Mouse (Mus musculus): ENCODE data around the gene Ndufa11. TPM values are rescaled to one million over a fixed set of nuclear protein-coding genes. Genes with fewer than 3 reads are reported as not detected.
A peak's percentile ranks its signal among the peaks of the same experiment; 100 is the strongest.

The Ndufa11 gene
- polyA plus RNA-seq, 1 experiment from 2014 or later: 323 TPM

GRCm38 (mm10) chr17:56753452-56753851 is 35.9 kb downstream of the Ndufa11 start:
- WGBS: 21% methylated on average over 15 of the region's 15 CpGs
- Histone ChIP-seq H3K9me3 (no peaks in the 10 kb centered on the region), H3K27ac (no peak overlapping the region), H3K4me1 (peaks cover 20% of the 10 kb centered on the region), H3K4me2 (no peak overlapping the region), H3K9ac (no peak overlapping the region), H3K4me3 (replicated peaks) (no peak overlapping the region), H3K27me3 (peaks cover 93% of the 10 kb centered on the region), H3K36me3 (replicated peaks) (no peaks in the 10 kb centered on the region)
- ATAC-seq (ENCODE audit: low FRiP score): no peak

DNA sequence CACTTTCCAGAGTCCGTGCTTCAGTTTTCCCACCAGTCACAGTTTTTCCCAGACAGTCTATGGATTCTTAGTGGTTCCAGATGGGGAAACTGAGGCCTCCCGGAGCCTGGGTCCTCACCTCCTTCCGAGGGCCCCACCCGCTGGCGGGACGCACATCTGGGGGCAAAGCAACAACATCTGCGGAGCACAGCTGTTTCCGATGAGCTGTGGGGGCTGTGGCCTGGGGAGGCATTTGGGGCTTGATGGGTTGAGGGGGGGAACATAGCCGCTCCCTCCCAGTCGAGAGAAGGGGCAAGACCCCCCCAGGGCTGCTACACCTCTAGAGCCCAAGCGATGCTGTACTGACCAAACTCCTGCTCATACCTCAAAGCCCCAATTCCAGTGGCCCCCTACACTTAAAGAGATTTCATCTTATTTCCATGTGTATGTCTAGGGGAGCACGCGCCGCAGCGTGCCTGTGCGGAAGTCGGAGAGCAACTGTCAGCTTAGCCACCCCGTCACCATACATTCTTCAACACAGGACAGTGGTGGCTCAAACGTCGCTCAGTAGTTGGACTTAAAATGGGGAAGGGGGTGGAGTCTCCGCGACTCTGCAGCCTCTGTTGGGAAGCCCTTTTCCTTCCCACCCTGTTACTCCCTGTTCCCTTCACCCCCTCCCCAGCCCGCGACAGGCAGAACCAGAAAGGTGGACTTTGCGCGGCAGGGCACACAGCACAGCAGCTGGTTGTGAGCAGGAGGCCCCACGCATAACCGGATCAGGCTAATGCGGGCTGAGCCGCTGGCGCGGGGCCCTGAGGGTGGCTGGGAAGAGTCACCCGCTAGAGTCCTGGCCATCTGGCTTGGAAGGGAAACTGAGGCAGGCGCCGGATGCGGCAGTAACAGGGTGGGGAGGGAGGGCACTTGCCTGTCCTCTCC is 37.0 kb downstream of the Ndufa11 start:
- peaks cover 24% of the 10 kb centered on the region for H3K4me1 ChIP-seq
- ATAC-seq (ENCODE audit: low FRiP score): no peak
- no peaks in the 10 kb centered on the region for H3K9me3 ChIP-seq

DNA sequence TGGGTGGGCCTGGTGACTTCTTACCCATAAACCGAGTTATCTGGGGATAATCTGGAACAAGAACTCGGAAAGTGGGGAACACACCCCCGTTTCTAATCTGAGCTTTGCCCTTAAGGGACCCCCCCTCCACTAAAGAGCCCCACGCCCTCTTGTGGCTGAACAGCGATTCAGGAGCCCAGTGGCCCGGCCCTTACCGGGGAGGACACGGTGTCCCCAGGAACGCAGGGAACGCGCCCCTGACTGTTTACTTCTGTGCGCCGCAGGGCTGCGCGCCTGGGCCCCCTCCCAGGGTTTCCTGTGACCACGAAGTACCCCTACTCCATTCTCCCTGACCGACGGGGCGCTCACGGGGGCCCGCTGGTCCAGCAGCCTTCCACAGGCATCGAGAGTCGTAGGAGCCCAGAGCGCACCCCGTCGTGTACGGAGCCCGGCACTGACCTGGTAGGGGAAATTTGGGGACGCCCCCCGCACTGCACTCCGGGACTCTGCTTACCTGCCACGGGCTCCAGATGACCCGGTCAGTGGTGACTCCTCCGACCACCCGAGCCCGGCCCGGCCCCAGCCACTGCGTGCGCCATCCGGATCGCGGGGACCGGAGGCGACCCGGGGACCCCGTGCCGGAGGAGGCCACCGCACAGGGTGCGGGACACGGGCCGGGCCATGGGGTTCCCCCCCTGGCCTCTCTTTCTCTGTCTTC is 39.3 kb downstream of the Ndufa11 start:
- H3K4me2 ChIP-seq: peak overlapping the region; percentile 93
- H3K27ac ChIP-seq: no peak overlapping the region
- H3K4me3 ChIP-seq (replicated peaks): peak overlapping the region; percentile 45
- H3K9ac ChIP-seq: peak overlapping the region; percentile 59
- H3K4me1 ChIP-seq: peaks cover 23% of the 10 kb centered on the region
- peak; percentile 9; the same call in 1 of the 2 replicates for ATAC-seq (ENCODE audit: low FRiP score)
- peaks cover 97% of the 10 kb centered on the region for H3K27me3 ChIP-seq
- H3K36me3 ChIP-seq (replicated peaks): no peaks in the 10 kb centered on the region
- WGBS: under 1% methylated on average over 51 of the region's 51 CpGs
- H3K9me3 ChIP-seq: no peaks in the 10 kb centered on the region

More for the DNA sequence above, 37.0 kb downstream of the Ndufa11 start:
- WGBS: 15% methylated on average over 36 of the region's 36 CpGs
- no peak overlapping the region for H3K9ac ChIP-seq
- no peak overlapping the region for H3K4me3 ChIP-seq (replicated peaks)
- no peak overlapping the region for H3K27ac ChIP-seq
- H3K4me2 ChIP-seq: no peak overlapping the region
- peaks cover 98% of the 10 kb centered on the region for H3K27me3 ChIP-seq
- no peaks in the 10 kb centered on the region for H3K36me3 ChIP-seq (replicated peaks)

DNA sequence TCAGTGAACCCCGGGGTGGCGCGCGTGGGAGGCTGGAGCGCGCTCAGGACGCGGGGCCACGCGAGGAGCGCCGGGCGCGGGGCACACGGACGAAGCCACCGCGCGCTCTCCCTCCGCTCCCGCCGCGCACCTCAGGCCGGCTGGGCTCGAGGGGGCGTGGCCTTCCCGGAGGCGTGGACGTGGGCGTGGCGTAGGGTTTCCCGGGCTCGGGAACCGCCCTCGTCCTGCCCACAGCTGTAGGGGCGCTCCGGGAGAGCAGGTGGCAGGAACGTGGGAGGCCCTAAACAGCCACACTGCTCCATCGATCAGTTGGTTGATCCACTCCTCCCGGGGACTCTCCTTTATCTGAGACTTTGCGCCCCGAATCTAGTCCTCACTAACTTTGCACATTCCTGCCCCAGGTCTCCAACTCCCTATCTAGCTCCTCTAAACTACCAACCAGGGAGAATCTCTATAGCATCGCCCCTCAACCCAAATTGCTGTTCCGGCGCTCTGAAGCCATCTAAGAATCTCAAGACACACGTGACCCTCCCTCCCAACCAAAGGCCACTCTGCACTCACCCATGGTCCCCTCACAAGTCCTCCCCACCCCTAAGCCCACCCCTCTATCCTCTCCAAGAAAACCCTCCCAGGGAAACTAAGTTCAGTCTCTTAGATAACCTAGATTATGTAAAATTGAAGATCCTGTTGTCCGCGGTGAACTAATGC is 40.0 kb downstream of the Ndufa11 start, which contains the start of gene Nrtn:
Gene Nrtn (minus strand): TSS at position 115 of the 708 bp plus-strand sequence.
- Histone ChIP-seq H3K4me1 (peaks cover 29% of the 10 kb centered on the region), H3K36me3 (replicated peaks) (no peaks in the 10 kb centered on the region), H3K9ac (peak within 1 kb of the TSS; percentile 59), H3K4me2 (peak within 1 kb of the TSS; percentile 93), H3K27ac (no peak within 1 kb of the TSS), H3K9me3 (no peaks in the 10 kb centered on the region), H3K4me3 (replicated peaks) (peak within 1 kb of the TSS; percentile 45), H3K27me3 (peaks cover 89% of the 10 kb centered on the region)
- under 1% methylated on average over 45 of the region's 48 CpGs for WGBS
- peak; percentile 55 for ATAC-seq (ENCODE audit: low FRiP score)

DNA sequence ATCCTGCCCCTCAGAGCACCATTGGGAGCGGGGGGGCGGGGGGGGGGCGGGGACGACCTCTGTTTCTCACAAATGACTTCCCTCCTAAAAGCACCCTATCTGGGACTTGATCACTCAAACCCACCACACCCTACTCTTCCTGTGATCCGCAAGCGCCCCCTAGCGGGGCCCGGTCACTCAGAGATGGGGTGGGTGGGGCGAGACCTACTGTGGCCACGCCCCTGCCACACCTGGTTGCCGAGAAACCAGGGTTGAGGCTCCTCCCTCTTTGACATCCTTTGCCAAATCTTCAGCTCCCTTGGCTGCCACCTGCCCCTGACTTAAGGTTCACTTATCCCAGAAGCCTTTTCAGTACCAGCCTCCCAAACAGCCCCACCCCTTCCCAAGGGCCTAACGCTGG is 40.6 kb downstream of the Ndufa11 start:
- H3K4me2 ChIP-seq: peak overlapping the region; percentile 93
- H3K9me3 ChIP-seq: no peaks in the 10 kb centered on the region
- H3K4me1 ChIP-seq: peaks cover 34% of the 10 kb centered on the region
- WGBS: 6% methylated on average over 12 of the region's 12 CpGs
- H3K27me3 ChIP-seq: peaks cover 84% of the 10 kb centered on the region
- no peak overlapping the region for H3K9ac ChIP-seq
- no peaks in the 10 kb centered on the region for H3K36me3 ChIP-seq (replicated peaks)
- ATAC-seq (ENCODE audit: low FRiP score): no peak
- no peak overlapping the region for H3K27ac ChIP-seq
- H3K4me3 ChIP-seq (replicated peaks): no peak overlapping the region

DNA sequence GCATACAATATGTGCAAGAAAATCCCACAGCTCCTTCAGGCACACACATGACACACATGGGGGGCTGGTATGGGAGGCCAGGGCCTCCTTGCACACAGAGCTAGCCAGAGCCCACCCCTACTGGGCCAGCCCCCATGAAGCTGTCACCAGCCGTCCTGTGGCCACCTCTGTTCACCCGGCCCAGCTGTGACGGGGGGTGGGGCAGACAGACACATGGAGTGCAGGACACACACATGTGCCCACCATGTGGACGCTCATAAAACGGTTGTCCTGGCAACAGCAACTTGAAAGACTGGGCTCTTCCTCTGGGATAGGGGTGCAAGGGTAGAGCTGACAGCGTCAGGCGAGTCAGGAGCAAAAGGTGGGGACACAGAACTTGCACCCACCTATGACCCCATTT is 41.7 kb downstream of the Ndufa11 start:
- ATAC-seq (ENCODE audit: low FRiP score): no peak
- Histone ChIP-seq H3K36me3 (replicated peaks) (no peaks in the 10 kb centered on the region), H3K27me3 (peaks cover 72% of the 10 kb centered on the region), H3K4me2 (no peak overlapping the region), H3K9ac (no peak overlapping the region), H3K27ac (no peak overlapping the region), H3K9me3 (no peaks in the 10 kb centered on the region), H3K4me1 (peaks cover 32% of the 10 kb centered on the region), H3K4me3 (replicated peaks) (no peak overlapping the region)
- 59% methylated on average over 7 of the region's 7 CpGs for WGBS

DNA sequence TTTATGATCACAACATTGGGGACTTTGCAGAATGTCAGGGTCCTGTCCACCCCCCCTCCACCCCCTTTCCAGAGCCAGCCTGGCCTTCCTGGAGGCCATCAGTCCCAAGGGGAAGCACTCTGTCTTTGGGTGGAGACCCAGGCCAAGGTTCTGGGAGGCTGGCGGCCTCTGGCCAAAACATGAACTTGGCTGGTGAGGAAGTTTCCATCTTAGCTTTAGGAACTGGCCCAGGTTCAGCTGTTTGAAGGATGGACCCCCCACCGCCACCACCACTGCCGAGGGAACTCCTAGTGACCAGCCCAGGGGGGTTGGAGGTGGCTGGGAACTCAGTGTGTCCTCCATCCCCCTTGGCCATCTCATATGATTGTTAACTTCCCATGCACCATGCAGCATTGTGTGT is 43.5 kb downstream of the Ndufa11 start:
- Histone ChIP-seq H3K36me3 (replicated peaks) (no peaks in the 10 kb centered on the region), H3K27me3 (peaks cover 54% of the 10 kb centered on the region), H3K4me2 (no peak overlapping the region), H3K9me3 (no peaks in the 10 kb centered on the region), H3K4me3 (replicated peaks) (no peak overlapping the region), H3K9ac (no peak overlapping the region), H3K27ac (no peak overlapping the region), H3K4me1 (peaks cover 39% of the 10 kb centered on the region)
- ATAC-seq (ENCODE audit: low FRiP score): no peak
- WGBS: 77% methylated on average over 3 of the region's 3 CpGs

DNA sequence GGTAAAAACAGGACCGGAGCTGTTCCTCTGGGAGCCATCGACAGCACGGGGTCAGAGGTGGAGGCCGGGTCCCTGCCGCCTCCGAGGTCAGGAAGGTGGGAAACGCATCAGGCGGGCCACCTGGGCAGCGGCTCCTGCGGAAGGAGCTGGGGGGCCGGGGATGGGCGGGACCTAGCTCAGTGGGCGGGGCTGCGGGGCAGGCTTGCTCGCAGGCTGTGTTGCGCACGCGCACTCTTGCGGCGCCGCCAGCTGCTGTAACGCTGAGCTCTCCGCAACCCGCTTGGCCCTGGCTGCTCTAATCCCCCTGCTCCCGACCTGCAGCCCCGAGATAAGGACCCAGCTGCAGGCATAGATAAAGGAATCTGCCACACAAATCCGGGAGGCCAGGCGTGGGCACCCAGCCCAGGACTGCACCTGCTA is 44.4 kb downstream of the Ndufa11 start:
- under 1% methylated on average over 28 of the region's 28 CpGs for WGBS
- Histone ChIP-seq H3K27ac (peak overlapping the region; percentile 92), H3K4me3 (replicated peaks) (peak overlapping the region; percentile 45), H3K4me1 (peaks cover 36% of the 10 kb centered on the region), H3K9ac (peak overlapping the region; percentile 64), H3K9me3 (no peaks in the 10 kb centered on the region), H3K4me2 (peak overlapping the region; percentile 72), H3K27me3 (peaks cover 45% of the 10 kb centered on the region), H3K36me3 (replicated peaks) (peaks cover 6% of the 10 kb centered on the region)
- peak; percentile 59 for ATAC-seq (ENCODE audit: low FRiP score)

DNA sequence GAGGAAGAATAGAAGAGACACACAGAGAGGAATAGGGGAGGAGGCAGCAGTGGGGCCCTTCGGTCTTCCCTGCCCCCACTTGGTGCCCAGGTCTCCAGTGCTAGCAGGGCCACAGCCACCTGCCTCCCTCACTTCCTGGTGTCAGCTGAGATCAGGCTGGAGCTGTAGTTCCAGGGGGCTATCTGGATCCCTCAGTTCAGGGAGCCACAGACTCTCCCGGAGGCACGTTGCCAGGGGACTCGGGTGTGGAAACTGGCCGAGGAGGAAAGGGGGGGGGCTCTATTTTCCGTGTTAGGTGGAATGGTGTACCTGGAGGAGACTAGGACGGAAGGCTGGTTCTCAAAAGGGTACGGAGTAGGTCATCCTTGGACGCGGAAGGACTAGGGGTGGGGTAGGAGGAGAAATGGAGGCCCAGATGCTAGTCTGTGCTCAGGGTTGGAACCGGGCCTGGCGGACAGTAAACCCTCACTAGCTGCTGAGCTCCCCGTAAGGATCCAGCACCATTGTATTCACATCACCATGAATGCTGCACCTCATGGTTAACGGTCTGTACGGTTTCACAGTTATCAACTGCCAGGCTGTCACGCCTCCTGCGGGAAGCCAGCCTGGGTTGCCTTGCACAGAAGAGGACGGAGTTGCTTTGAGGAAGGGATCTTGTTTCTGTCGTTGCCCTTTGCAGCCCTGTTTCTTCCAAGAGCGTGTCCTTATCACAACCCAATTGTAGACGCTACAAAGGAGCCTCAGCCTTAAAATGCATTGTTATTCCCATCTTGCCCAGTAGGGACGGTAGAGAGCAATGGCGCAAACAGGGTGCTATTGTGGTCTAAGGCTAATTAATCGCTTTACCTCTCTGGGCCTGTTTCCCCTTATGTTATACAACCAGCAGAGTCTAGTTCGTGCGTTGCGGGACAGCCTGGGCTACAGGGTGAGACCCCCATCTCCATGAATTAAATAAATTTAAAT is 45.5 kb downstream of the Ndufa11 start:
- Histone ChIP-seq H3K9ac (no peak overlapping the region), H3K27me3 (peaks cover 35% of the 10 kb centered on the region), H3K9me3 (no peaks in the 10 kb centered on the region), H3K4me1 (peaks cover 27% of the 10 kb centered on the region), H3K4me2 (peak overlapping the region; percentile 72), H3K36me3 (replicated peaks) (peaks cover 16% of the 10 kb centered on the region), H3K27ac (peak overlapping the region; percentile 92), H3K4me3 (replicated peaks) (no peak overlapping the region)
- ATAC-seq (ENCODE audit: low FRiP score): no peak
- 48% methylated on average over 27 of the region's 27 CpGs for WGBS

DNA sequence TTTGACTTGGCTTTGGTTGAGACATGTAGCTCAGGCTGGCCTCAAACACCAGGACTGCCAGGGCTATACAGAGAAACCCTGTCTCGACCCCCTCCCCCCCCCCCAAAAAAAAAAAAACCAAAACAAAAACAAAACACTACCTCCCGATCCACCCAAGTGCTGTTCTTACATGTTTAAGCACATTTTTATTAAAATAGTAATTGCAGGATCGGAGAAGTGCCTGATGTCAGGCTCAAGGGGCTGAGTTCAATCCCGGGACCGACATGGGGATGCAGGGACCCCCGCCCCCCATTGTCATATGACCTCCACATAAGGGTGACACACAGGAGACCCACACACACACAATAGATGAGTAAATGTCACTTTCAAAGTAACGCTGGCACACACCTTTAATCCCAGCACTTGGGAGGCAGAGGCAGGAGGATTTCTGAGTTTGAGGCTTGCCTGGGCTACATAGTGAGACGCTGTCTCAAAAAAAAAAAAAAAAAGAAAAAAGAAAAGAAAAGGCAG is 46.2 kb downstream of the Ndufa11 start:
- no peak for ATAC-seq (ENCODE audit: low FRiP score)
- H3K4me1 ChIP-seq: peaks cover 27% of the 10 kb centered on the region
- H3K27me3 ChIP-seq: peaks cover 28% of the 10 kb centered on the region
- 78% methylated on average over 8 of the region's 8 CpGs for WGBS
- no peak overlapping the region for H3K9ac ChIP-seq
- H3K4me3 ChIP-seq (replicated peaks): peak overlapping the region; percentile 76
- H3K27ac ChIP-seq: no peak overlapping the region
- peak overlapping the region; percentile 77; the same call in 1 of the 2 replicates for H3K4me2 ChIP-seq
- H3K36me3 ChIP-seq (replicated peaks): peaks cover 24% of the 10 kb centered on the region
- H3K9me3 ChIP-seq: no peaks in the 10 kb centered on the region

Measured in forebrain, embryonic 12.5 days (tissue).